Mouse (Mus musculus) hindbrain, embryonic 12.5 days (tissue): ENCODE measurements around the gene Rnf144a. TPM values are rescaled to one million over a fixed set of nuclear protein-coding genes. Genes with fewer than 3 reads are reported as not detected.

ENCODE experiments used
- ATAC-seq: fragments of 200-750 bp; cut with Nextera tagmentation; 2 replicates; pipeline ENCODE4 v1.8.0; 2017; ENCODE audit warnings: moderate TSS enrichment; ENCODE audit not compliant: low FRiP score
- H3K27ac ChIP-seq: fragments of 300-500 bp; sonication (generic); 2 replicates; pipeline ENCODE4 v1.5.1; 2016; ENCODE audit warnings: mild to moderate bottlenecking
- H3K27me3 ChIP-seq: fragments of 300-500 bp; sonication (generic); 2 replicates; pipeline ENCODE4 v1.6.1; 2016; ENCODE audit warnings: mild to moderate bottlenecking
- H3K36me3 ChIP-seq: fragments of 300-500 bp; sonication (generic); 2 replicates; pipeline ENCODE4 v1.6.1; 2016; ENCODE audit warnings: mild to moderate bottlenecking
- H3K4me1 ChIP-seq: fragments of 300-500 bp; sonication (generic); 2 replicates; pipeline ENCODE4 v1.6.1; 2016
- H3K4me2 ChIP-seq: fragments of 300-500 bp; sonication (generic); replicated peaks from 2 replicates; pipeline ENCODE4 v1.6.1; 2016; ENCODE audit warnings: mild to moderate bottlenecking
- H3K4me3 ChIP-seq: fragments of 300-500 bp; sonication (generic); 2 replicates; pipeline ENCODE4 v1.5.1; 2016; ENCODE audit warnings: mild to moderate bottlenecking
- H3K9ac ChIP-seq: fragments of 300-500 bp; sonication (generic); 2 replicates; pipeline ENCODE4 v1.6.1; 2016; ENCODE audit warnings: mild to moderate bottlenecking, moderate library complexity
- H3K9me3 ChIP-seq: fragments of 300-500 bp; sonication (generic); replicated peaks from 2 replicates; pipeline ENCODE4 v1.6.1; 2016; ENCODE audit warnings: mild to moderate bottlenecking
- WGBS: fragments of 180-500 bp; shearing (Covaris S2); methylation state at CpG from one replicate; pipeline ENCODE4 v1.1.7; 2016; 5-methylcytosine and 5-hydroxymethylcytosine counted together
- polyA plus RNA-seq: library from polyadenylated mRNA; unstranded; fragments of >200 nt; fragmentation: Nextera tagmentation; extraction: Ambion mirVana; gene quantifications from 2 replicates; pipeline ENCODE4 v1.2.1, GENCODE M21; 2016

Gene Rnf144a
- polyA plus RNA-seq, 1 experiment from 2014 or later, result 43.2 TPM

- Histone ChIP-seq H3K4me2 (no peak overlapping the region), H3K36me3 (no peaks in the 10 kb centered on the region), H3K9ac (no peak overlapping the region), H3K4me1 (peaks cover 14% of the 10 kb centered on the region), H3K27ac (no peak overlapping the region), H3K27me3 (no peaks in the 10 kb centered on the region), H3K9me3 (no peaks in the 10 kb centered on the region), H3K4me3 (no peak overlapping the region)
- ATAC-seq, result no peak
- 89% methylated on average over 5 of the region's 5 CpGs for WGBS
These were observed 50.2 kb downstream of the Rnf144a start for GRCm38 (mm10) chr12:26364822-26365221.

GRCm38 (mm10) chr12:26360946-26361523 is 54.0 kb downstream of the Rnf144a start:
- Histone ChIP-seq H3K27ac (peak overlapping the region; percentile 23; the same call in 1 of the 2 replicates), H3K9me3 (no peaks in the 10 kb centered on the region), H3K9ac (no peak overlapping the region), H3K27me3 (no peaks in the 10 kb centered on the region), H3K4me3 (no peak overlapping the region), H3K4me1 (peaks cover 10% of the 10 kb centered on the region), H3K4me2 (no peak overlapping the region), H3K36me3 (no peaks in the 10 kb centered on the region)
- no peak for ATAC-seq
- WGBS, result 56% methylated on average over 10 of the region's 10 CpGs

GRCm38 (mm10) chr12:26359817-26360216 is 55.2 kb downstream of the Rnf144a start:
- Histone ChIP-seq H3K27me3 (no peaks in the 10 kb centered on the region), H3K4me2 (no peak overlapping the region), H3K27ac (no peak overlapping the region), H3K4me1 (peaks cover 10% of the 10 kb centered on the region), H3K4me3 (no peak overlapping the region), H3K9me3 (no peaks in the 10 kb centered on the region), H3K36me3 (no peaks in the 10 kb centered on the region), H3K9ac (no peak overlapping the region)
- WGBS, result 88% methylated on average over 5 of the region's 5 CpGs
- ATAC-seq, result no peak

- Histone ChIP-seq H3K36me3 (no peaks in the 10 kb centered on the region), H3K9ac (no peak overlapping the region), H3K9me3 (no peaks in the 10 kb centered on the region), H3K27me3 (no peaks in the 10 kb centered on the region), H3K4me1 (peaks cover 10% of the 10 kb centered on the region), H3K4me2 (no peak overlapping the region), H3K27ac (no peak overlapping the region), H3K4me3 (no peak overlapping the region)
- ATAC-seq, result no peak
- 96% methylated on average over 2 of the region's 2 CpGs for WGBS
These were observed 55.8 kb downstream of the Rnf144a start for GRCm38 (mm10) chr12:26359241-26359640.

- Histone ChIP-seq H3K4me2 (no peak overlapping the region), H3K9me3 (no peaks in the 10 kb centered on the region), H3K36me3 (no peaks in the 10 kb centered on the region), H3K4me3 (no peak overlapping the region), H3K27ac (no peak overlapping the region), H3K27me3 (no peaks in the 10 kb centered on the region), H3K9ac (no peak overlapping the region), H3K4me1 (peaks cover 10% of the 10 kb centered on the region)
- WGBS, result 82% methylated on average over 4 of the region's 4 CpGs
- ATAC-seq, result no peak
These were observed 57.8 kb downstream of the Rnf144a start for GRCm38 (mm10) chr12:26357246-26357645.

GRCm38 (mm10) chr12:26356191-26356590 is 58.9 kb downstream of the Rnf144a start:
- Histone ChIP-seq H3K9me3 (no peaks in the 10 kb centered on the region), H3K4me3 (no peak overlapping the region), H3K27me3 (no peaks in the 10 kb centered on the region), H3K27ac (no peak overlapping the region), H3K36me3 (no peaks in the 10 kb centered on the region), H3K4me2 (no peak overlapping the region), H3K4me1 (peaks cover 10% of the 10 kb centered on the region), H3K9ac (no peak overlapping the region)
- no peak for ATAC-seq
- WGBS, result 83% methylated on average over 7 of the region's 7 CpGs

GRCm38 (mm10) chr12:26351321-26351720 is 63.7 kb downstream of the Rnf144a start:
- no peak overlapping the region for H3K4me2 ChIP-seq
- no peak overlapping the region for H3K9ac ChIP-seq
- H3K36me3 ChIP-seq, result no peaks in the 10 kb centered on the region
- H3K4me1 ChIP-seq, result peaks cover 3% of the 10 kb centered on the region; the same call in 1 of the 2 replicates
- no peaks in the 10 kb centered on the region for H3K9me3 ChIP-seq
- H3K27me3 ChIP-seq, result no peaks in the 10 kb centered on the region
- WGBS, result 50% methylated on average over 3 of the region's 3 CpGs
- no peak overlapping the region for H3K4me3 ChIP-seq
- H3K27ac ChIP-seq, result no peak overlapping the region
- no peak for ATAC-seq

- no peaks in the 10 kb centered on the region for H3K9me3 ChIP-seq
- no peak overlapping the region for H3K27ac ChIP-seq
- peaks cover under 1% of the 10 kb centered on the region; the same call in 1 of the 2 replicates for H3K36me3 ChIP-seq
- 96% methylated on average over 5 of the region's 5 CpGs for WGBS
- H3K4me3 ChIP-seq, result no peak overlapping the region
- no peaks in the 10 kb centered on the region for H3K4me1 ChIP-seq
- no peak for ATAC-seq
- H3K4me2 ChIP-seq, result no peak overlapping the region
- no peak overlapping the region for H3K9ac ChIP-seq
- H3K27me3 ChIP-seq, result no peaks in the 10 kb centered on the region
These were observed 70.6 kb downstream of the Rnf144a start for GRCm38 (mm10) chr12:26344408-26344807.

GRCm38 (mm10) chr12:26343131-26343530 is 71.9 kb downstream of the Rnf144a start:
- Histone ChIP-seq H3K4me3 (no peak overlapping the region), H3K9ac (no peak overlapping the region), H3K36me3 (peaks cover 8% of the 10 kb centered on the region), H3K27me3 (no peaks in the 10 kb centered on the region), H3K4me2 (no peak overlapping the region), H3K4me1 (no peaks in the 10 kb centered on the region), H3K27ac (no peak overlapping the region), H3K9me3 (no peaks in the 10 kb centered on the region)
- WGBS, result 67% methylated on average over 2 of the region's 2 CpGs
- no peak for ATAC-seq

GRCm38 (mm10) chr12:26342663-26343062 is 72.4 kb downstream of the Rnf144a start:
- Histone ChIP-seq H3K27ac (no peak overlapping the region), H3K4me1 (no peaks in the 10 kb centered on the region), H3K9me3 (no peaks in the 10 kb centered on the region), H3K4me2 (no peak overlapping the region), H3K36me3 (peaks cover 13% of the 10 kb centered on the region), H3K27me3 (no peaks in the 10 kb centered on the region), H3K4me3 (no peak overlapping the region), H3K9ac (no peak overlapping the region)
- ATAC-seq, result no peak
- 93% methylated on average over 3 of the region's 3 CpGs for WGBS

- Histone ChIP-seq H3K4me2 (no peak overlapping the region), H3K36me3 (peaks cover 18% of the 10 kb centered on the region), H3K27me3 (no peaks in the 10 kb centered on the region), H3K4me1 (no peaks in the 10 kb centered on the region), H3K4me3 (no peak overlapping the region), H3K9ac (no peak overlapping the region), H3K9me3 (no peaks in the 10 kb centered on the region), H3K27ac (no peak overlapping the region)
- 79% methylated on average over 4 of the region's 4 CpGs for WGBS
- ATAC-seq, result no peak
These were observed 73.0 kb downstream of the Rnf144a start for GRCm38 (mm10) chr12:26342086-26342485.

- H3K4me2 ChIP-seq, result no peak overlapping the region
- H3K9ac ChIP-seq, result no peak overlapping the region
- WGBS, result 93% methylated on average over 4 of the region's 4 CpGs
- H3K27ac ChIP-seq, result no peak overlapping the region
- H3K4me1 ChIP-seq, result no peaks in the 10 kb centered on the region
- no peak for ATAC-seq
- no peaks in the 10 kb centered on the region for H3K9me3 ChIP-seq
- peaks cover 29% of the 10 kb centered on the region for H3K36me3 ChIP-seq
- no peak overlapping the region for H3K4me3 ChIP-seq
- H3K27me3 ChIP-seq, result no peaks in the 10 kb centered on the region
These were observed 74.4 kb downstream of the Rnf144a start for GRCm38 (mm10) chr12:26340621-26341020.

- Histone ChIP-seq H3K27me3 (no peaks in the 10 kb centered on the region), H3K27ac (no peak overlapping the region), H3K4me1 (no peaks in the 10 kb centered on the region), H3K9ac (no peak overlapping the region), H3K4me2 (no peak overlapping the region), H3K4me3 (no peak overlapping the region), H3K9me3 (no peaks in the 10 kb centered on the region), H3K36me3 (peaks cover 29% of the 10 kb centered on the region)
- ATAC-seq, result no peak
These were observed 75.2 kb downstream of the Rnf144a start for GRCm38 (mm10) chr12:26339886-26340285.
